Mouse (Mus musculus) olfactory bulb, adult 2 months (tissue): ENCODE data around the gene Tmem238l.

Source experiments
- CTCF ChIP-seq: fragments of 200-500 bp; IDR thresholded peaks from 2 replicates; pipeline ENCODE4 v1.5.1; 2012; ENCODE audit warnings: low read depth, mild to moderate bottlenecking, low read length, moderate library complexity; ENCODE audit not compliant: insufficient read depth
- POLR2A ChIP-seq: fragments of 200-500 bp; IDR thresholded peaks from 2 replicates; pipeline ENCODE4 v1.6.1; 2012; ENCODE audit warnings: mild to moderate bottlenecking, low read depth, low read length, moderate library complexity; ENCODE audit not compliant: insufficient read depth

DNA sequence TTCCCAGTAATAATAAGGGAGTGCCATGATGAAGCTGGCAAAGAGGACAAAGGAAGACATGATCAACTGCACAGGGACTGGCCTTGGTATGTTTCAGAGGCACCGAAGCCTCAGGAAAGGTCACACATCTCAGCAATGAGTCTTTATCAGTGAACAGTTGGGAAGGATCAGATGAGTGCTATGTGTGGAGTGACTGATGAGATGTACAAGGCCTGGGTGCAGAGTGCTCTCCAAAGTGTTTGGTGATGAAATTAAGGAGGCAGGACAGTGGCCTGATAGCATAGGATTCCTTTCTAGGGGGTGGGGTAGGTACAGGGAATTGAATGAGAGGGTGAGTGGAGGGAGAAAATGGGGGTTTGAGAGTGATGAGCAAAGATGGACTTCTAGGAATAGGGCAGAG, 7.0 kb downstream of the Tmem238l start:
- TF ChIP-seq POLR2A (no peak), CTCF (no peak)
